Mouse (Mus musculus) right cerebral cortex, postnatal 10 days (tissue): Measurements from ENCODE around the gene Rnf183.

Source experiments
- DNase-seq, 2 experiments: peaks; one replicate each; pipeline ENCODE4 v3.0.0; 2021; ENCODE audit warnings: low spot score in 2 of 2

Gene Rnf183

DNA sequence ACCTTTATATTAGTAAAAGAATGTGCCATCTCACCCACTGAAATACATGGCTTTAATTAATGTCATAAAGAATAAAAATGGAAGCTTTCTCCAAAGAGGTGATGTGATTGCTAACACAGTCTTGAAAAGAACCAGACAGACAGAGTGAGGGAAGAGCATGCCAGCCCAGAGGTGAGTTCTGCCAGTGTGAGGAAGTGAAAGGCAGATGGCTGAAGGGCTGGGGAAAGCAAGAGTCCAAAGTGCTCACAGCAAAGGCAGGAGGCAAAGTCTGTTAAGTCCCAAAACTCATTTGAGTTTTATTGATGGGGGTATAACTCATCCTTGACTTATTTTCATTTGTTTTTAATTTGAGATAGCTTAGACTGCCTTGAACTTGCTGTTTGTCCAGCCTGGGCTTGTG, 4.4 kb downstream of the Rnf183 start:
- DNase-seq = no peak

DNA sequence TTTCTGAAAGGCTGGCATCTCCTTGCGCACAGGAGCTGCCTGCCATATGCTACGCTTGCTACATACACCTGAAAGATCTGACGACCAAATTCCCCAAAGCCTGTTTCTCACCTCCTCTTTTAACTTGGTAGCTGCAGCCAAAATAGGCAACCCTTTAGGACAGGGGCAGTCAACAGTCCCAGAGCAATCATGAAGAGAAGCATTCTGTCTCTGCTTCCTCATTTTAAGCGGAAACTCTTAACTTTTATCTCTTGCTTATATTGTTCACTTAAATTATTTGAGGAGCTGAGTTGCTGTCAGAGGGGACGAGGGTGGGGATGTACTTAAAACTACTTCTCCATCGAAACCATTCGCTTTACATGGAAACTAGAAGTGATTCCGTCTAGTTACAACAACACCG, 5.4 kb downstream of the Rnf183 start:
- DNase-seq = no peak

DNA sequence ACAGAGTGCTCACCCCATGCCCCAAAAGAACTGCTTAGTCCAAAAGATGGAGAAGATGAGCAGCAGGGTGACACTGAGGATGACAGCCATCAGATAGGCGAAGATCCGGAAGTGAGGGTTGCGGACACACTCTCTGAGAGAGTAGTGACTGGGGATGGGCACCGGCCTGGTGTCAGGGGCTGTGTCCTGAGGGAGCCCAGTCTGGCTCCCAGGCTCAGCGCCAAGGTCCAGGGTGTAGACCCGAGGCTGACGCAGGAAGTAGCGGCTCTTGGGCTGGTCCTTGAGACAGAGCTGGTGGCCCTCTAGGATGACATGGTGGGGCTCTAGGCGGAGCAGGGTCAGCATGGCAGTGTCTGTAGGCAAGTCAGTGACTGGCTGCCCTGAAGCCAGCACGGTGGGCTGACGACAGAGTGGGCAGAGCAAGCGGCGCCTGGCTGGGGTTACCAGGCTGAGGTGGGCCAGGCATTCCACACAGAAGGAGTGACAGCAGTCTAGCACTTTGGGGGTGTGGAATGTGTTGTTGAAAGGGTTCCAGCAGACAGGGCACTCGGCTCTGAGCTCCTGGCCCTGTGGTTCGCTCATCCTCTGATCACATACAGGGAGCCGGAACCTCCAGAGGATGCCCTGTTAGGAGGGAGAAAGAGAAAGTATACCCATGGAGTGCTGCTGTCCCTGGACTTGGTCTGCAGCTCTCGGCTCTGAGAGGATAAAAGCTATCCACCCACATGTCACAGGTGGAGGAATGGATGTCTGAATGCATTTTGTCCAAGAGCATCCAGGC, 6.9 kb downstream of the Rnf183 start:
- no peak for DNase-seq

DNA sequence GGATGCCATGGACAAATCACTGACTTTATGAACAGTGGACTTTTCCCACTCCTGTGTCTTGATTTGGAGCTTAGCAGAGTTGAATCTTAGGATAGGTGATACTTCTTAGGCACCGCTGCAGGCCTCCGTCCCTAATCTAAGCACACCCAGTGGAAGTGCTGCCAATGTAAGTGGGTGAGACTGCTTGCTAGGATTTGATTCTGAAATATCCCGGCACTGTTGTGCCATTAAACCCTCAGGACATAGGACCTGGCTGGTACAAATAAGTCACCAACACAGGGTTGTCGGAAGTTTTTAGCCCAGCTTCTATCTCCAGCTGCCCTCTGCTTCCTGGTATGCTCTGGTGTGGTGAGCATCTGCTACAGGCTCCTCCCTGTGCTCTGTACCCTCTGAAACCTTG, 9.2 kb downstream of the Rnf183 start:
- DNase-seq = no peak

DNA sequence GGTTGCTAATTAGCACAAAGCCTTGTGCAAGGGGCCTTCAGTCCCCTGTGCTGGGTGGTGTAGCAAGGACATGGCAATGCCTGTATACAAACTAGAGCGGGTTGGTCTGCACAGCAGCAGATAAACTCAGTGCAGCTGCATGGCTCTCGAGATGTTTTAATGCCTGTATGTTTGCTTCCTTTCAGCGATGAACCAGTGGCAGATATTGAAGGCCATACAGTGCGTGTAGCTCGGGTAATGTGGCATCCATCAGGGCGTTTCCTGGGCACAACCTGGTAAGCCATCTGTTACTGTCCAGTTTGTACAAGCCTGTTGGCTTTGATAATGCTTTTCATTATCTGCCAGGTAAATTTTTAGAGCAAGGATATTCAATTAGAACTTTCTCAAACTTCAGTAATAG, 16.0 kb downstream of the Rnf183 start:
- no peak for DNase-seq

DNA sequence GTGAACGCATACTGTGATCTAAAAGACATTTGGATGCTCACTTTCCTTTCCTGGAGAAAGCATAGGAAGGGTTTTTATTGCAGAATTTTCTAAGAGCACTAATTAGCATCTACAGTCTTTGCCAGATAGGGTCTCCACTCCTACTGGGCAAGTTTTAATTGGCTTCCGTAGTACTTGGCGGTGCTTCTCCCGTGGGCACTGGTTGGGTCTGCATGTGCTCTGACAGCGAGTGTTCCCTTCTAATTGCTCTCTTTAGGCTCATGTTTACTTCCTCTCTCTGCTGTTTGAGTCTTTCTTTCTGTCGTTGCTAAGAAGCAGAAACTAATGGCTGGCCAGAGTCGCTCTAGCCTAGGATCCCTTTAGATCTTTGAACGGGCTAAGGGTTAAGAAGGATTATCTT, 16.6 kb downstream of the Rnf183 start:
- peak; percentile 46 to 66 for DNase-seq

DNA sequence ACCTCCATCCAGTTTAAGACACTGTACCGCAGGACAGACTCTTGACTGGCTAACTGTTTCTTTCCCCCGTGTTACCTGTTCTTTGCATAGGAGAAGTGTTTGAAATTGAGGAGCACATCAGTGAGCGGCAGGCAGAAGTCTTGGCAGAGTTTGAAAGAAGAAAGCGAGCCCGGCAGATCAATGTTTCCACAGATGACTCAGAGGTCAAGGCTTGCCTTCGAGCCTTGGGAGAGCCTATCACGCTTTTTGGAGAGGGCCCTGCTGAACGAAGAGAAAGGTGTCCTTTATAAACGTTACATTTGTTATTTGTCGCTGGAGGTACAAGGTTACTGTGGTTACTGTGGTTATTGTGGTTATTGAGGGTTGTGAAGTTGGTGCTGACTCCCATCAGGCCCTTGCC, 23.4 kb downstream of the Rnf183 start:
- no peak for DNase-seq

DNA sequence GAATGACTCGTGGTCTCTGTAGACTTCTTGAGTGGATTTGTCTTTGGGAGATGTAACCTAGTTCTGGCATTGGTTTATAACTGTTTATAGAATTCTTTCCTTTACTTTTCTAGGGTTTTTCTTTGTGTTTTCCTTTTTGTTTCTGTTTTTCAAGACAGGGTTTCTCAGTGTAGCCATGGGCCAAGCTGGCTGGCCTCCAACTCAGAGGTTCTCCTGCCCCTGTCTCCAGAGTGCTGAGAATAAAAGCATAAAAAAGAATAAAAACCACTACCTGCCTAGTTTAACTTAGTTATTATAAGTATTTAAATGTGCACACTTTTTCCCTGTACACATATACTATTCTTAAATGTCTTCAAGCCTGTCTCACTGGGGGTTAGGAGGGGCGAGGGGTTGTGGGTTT, 24.7 kb downstream of the Rnf183 start:
- no peak for DNase-seq

DNA sequence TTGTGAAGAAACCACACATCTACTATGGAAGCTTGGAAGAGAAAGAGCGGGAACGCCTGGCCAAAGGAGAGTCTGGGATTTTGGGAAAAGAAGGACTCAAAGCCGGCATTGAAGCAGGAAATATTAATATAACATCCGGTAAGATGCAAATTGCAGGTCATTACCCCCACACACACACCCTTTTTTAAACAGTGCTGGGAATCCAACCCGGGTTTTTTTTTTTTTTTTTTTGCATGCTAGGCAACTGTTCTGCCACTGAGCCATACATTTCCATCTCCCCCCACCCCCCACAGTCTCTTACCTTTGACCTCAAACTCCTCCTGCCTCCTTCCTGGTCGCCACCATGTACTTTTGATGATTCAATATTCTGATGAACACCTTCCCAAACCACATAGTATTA, 25.4 kb downstream of the Rnf183 start:
- no peak for DNase-seq

DNA sequence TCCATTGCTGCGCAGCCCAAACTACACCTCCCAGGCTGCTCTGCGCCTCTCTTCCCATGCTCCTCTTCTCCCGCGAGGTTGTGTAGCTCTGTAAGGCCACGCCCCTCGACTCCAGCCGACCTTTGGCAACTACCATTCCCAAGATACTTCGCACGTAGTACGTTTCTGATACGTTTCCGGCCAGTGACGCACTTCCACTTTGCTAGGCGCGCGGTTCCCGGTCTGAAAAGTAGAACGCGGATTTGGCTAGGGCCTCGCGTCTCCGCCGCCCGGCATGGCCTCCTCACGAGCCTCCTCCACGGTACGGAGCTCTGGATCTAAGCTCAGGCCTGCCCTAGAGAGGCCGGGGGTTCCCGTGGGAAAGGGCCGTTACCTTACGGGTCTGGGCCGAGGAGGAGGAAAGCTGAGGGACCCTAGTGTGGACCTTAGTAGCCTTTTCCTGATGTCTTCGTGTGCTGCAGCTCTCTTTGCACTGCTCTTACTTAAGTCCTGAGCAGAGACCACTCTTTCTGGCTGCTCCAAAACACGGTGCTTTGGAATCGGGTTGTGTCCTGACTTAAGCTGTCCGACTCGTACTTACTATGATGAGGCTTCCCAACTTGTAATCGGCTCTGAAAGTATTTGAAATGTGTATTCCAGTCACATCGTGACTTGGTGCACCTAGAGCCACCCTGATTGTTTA, 26.3 kb downstream of the Rnf183 start, which contains the start of the genes Cdc26 and Prpf4:
Gene Cdc26 (minus strand): TSS at position 42 of the 682 bp plus-strand sequence.
Gene Prpf4 (plus strand): TSS at position 197 of the 682 bp plus-strand sequence.
- DNase-seq = peak; percentile 99 to 100

DNA sequence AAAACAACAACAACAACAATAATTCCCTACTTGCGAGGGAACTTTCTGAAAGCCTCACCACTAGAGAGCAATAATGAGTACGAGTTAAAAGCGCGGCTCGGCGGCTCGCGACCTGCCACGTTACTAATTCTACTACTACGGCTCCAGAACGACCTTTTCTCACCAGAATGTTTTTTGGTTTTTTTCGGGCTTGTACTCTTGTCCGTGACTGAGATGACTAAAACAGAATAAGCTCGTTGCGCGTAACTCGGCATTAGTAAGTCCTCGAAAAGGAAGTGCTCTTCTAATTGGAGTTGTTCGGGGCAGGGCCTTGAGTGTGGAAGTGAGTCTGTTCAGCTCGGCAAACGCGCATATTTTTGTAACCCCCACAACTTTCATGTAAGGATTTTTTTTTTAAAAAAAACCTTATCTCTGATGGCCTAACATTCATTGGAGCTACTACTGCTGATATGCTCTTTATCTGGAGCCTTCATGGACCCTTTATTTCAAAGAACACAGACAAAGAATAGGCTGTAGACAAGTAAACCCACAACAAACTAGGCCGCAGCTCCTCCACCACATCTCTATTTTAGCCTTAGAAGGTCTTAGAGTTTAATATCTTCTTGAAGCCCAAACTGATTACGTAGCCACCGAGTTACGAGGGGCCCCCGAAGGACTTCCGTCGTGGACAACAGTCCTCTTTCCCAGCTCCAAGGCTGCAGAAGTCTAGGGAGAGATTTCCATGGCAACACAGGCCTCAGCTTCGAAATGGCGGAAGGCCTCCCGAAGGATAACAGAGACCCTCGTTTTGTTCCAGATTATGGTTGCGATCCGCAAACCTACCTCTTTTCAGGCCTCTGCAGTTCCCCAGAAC, 27.1 kb downstream of the Rnf183 start:
- peak; percentile 58 to 64 for DNase-seq

DNA sequence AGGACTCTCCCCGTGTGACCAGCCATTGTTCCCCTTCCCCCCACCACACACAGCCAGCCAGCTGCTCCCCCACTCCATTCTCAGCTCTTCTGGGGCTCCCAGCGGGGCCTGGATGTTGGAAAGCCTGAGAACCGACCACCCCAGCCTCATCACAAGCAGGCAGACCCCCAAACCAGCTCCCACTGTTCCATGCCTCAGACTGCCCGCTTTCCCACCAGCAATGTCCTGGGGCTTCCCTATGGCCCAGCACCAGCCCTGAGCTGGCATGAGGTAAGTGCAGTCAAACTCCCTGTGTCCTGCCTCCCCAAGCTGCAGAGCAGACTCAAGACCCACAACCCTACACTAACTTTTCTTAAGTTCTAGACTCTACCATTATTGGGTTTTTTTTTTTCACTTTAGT, 28.9 kb downstream of the Rnf183 start:
- DNase-seq = no peak

DNA sequence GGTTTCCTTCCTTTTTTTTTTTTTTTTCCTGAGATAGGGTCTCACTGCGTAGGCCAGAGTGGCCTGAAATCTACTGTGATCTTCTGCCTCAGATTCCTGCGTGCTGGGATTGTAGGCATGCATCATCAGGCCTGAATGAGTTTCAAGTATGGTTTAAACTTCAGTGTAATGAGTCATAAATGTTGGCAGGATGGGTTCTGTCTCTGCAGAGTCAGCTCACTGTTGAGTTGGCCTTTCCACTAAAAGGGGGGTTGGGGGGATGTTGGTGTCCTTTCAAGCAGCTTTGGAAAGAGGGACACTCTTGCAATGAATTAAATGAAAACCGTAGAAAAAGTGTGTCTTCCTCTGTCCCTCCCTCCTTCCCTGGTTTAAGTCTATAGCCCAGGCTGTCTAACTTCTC, 36.1 kb downstream of the Rnf183 start:
- no peak for DNase-seq

DNA sequence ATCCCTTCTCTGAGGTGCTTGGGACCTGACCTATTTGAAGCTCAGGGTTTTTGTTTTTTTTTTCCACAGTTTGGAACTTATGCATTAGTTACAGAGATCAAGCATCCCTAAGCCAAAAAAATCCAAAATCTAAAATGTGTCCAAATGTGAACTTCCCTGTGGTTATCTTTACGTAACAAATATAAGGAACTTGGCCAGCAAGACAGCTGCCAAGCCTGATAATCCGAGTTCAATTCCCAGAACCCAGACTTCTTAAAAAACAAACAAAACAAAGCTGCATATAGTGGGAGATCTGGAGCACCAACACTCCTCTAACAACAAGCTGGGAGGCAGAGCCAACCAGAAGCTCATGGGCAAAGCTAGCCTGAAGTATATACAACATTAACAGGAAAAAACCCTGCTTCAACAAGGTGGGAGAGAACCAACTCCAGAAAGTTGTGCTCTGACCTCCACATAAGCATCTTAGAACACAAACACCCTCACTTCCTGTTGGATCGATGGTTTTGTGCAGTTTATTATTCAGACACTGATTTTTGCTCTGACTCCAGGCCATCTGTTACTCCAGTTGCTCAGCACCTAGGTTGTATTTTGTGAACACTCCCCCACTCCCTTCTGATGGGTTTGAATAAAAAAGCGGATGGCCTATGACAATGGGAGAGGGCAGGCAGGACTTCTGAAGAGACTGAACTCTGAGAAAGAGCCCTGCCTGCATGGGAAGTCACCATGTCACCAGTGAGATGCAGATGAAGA, 37.3 kb downstream of the Rnf183 start:
- DNase-seq = no peak

DNA sequence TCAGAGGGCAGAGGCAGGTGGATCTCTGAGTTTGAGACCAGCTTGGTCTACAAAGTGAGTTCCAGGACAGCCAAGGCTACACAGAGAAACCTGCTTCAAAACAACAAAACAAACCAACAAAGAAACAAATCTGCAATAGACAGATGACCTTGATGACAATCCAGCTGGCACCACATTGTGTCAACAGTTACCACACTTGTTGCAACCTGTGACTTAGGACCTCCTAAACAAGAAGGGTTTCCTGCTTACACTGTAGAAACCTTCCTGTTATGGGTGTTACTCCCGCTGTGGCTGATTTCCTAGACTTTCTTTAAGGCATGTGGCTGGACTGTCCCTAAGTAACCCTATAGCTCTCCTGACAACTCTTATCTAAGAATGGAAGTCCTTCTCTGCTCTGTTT, 39.2 kb downstream of the Rnf183 start:
- DNase-seq = no peak

DNA sequence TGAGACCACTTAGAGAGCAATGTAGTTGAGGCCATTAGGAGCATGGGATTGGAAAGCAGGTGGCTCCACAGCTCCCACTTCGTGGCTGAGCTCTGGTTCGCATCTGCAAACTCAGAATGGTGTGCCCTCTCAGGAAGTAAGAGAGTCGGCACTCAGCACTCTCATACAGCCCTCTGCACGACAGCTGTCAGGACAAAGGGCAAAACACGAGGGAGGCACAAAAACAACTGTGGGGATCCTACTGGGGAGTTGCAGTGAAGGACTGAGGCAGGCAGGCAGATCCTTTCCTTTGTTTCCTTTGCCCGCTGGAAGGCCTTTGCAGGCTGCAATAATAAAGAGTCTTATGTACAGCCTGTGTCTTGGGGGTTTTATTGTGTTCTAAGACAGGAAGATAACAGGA, 41.6 kb downstream of the Rnf183 start:
- no peak for DNase-seq

DNA sequence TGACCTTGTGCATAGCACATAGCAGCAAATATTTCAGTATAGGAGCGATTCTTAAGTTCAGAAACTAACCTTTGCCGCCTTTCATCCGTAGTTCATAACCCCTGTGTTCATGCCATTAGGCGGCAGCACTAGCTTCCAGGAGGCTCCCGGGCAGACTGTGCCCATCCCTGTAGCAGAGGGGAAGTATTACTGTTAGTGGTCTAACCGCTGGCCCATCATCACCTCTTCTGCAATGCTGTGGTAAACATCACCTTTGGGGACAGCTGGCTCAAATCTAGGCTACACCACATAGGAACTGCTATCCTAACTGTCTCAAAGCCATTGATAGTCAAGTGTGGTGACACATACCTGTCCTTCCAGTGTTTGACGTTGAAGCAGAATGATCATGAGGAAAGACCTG, 43.2 kb downstream of the Rnf183 start:
- DNase-seq = no peak

DNA sequence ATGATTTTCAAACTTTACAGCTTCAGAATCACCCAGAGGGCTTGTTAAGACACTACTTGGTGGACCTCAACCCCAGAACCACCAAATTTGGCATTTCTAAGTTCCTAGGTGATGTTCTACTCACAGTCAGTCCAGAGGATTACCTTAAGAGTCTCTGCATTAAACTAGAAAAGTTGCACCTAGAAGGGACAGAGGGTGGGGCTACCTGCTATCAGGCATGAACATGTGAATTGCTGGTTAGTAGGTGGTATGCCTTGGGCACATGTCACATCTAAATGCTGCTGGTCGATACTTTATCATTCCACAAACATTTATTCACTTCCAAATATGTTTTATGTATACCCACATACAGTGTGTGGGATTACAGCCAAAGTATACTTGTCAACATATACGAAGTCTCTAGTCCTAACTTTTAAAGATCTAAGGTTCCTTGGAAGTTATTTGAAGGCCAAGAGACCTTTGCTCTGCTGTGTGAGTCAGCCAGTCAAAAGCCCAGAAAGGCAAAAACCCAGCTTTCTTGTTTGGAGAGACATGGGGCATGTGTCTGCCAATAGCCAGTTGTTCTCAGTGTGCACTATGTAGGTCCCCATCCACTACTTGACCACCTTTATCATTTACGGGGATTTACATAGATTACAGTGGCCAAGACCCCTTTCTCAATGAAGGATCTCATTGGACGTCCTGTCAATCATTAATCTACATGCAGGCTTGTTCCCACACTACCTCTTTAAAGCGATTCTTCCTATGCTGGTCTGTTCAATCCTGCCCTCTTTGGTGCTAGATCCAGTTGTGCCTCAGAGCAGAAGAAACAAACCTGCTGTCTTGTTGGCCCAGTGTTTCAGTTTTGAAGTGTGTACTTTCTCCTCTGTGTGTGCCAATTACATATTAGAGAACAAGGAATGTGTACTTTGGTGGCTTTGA, 45.2 kb downstream of the Rnf183 start:
- no peak for DNase-seq

DNA sequence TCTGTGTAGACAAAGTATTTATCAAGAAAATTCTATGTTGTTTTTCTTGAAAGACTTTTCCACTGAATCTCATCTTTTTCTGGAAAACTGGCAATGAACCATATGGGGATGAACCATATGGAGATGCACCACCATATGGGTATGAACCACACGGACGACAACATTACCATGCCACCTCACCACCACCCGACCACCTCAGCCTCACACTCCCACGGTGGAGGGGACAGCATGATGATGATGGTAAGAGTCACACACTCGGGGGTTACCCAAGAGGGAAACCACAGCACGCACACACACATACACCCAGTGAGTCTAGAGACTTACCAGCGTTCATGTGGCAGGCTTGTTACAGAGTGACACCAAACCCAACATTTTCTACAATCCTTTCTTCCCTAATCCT, 49.6 kb downstream of the Rnf183 start:
- DNase-seq = no peak

DNA sequence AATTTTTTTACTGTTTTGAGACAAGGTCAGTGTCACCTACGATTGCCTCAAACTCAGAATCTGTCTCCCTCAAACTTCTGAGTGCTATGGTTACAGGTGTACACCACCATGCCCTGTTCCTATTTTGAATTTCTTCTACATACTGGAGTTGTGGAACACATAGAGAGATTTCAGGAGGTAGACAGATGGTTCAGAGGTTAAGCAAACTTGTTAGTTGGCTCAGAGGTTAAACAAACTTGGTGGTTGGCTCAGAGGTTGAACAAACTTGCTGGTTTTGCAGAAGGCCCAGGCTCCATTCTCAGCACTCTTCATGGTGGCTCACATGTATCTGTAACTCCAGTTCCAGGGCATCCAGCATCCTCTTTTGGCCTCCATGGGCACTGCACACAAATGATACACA, 50.9 kb downstream of the Rnf183 start:
- DNase-seq = no peak

DNA sequence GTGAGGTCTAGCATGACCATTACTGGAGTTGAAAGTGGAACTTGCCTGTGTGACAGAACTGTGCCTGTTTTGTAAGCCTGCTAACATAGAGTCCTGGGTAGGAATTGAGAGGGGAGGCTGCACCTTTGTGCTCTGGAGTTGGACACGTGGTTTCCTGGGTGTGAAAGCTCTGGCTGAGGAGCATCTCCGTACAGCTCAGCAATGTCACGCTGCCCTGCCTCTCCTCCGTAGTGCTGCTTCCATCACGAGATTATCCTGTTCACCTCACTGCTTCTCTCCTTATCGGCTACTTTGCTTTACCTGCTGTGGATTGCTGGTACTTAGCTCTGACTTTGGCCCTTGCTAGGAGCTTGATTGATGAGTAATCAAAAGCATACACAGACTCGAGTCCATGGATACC, 51.3 kb downstream of the Rnf183 start:
- DNase-seq = no peak
